Mouse (Mus musculus): ENCODE data around the gene Fkbp7.

Gene Fkbp7

DNA sequence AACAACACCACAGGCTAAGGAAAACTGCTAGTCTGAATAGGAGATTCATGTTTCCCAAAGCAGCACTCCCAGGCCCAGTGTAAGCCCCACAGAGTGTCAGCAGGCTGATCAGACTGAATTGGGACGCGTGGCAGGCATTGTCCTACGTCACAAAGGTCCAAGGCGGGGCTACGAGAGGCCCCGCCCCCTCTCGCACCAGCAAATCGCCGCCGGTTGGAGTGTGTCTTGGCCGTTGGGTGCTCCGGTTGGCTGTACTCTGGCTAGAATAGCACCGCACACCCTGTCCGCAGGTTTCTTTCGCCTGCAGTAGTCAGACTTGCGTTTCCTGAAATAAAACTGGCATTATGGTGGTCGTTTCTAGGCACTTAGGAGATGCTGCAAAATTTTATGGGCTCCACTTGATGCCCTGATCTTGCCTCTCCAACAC is at the start of gene Fkbp7:
Gene Fkbp7, minus strand, starts transcription at position 151 of the 427 bp plus-strand sequence.
- TF ChIP-seq GATA4 (IDR thresholded peaks at IDR 0.05; ENCODE audit: insufficient replicate concordance, low read length), result no peak

DNA sequence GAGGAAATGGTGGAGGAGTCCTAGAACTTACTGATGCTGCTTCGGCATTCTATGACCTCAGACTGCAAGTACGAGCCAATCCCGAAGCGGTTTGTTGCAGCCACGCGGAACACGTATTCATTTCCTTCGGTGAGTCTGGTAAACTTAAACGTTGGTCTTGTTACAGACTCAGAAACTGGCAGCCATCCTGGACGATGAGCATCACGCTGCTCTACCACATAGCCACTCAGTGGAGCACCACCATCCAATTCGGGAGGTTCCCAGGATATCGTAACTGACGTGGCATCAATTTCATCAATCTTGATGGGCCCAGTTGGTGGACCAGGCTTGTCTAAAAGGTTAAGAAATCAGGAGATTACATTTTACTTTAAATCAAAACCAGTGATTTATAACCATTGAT is 46.7 kb upstream of the Fkbp7 start:
- TF ChIP-seq GATA4 (IDR thresholded peaks at IDR 0.05; ENCODE audit: insufficient replicate concordance, low read length), result no peak

DNA sequence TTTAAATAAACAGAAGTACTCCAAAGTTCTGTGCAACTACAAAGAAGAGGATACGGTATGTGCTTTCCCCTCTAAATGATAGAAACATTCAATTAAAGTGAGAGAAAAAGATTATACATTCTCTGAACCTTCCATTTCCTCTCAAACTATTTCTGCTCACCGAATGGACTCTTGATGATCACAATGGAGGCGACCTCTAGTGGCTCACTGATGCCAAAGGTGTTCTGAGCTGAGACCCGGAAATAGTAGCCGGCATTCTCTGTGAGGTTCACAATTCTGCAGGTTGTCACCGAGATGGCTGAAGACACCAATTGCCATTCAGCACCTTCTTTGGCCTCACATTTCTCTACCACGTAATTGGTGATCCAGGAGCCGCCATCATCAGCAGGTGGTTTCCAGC is 42.1 kb upstream of the Fkbp7 start:
- TF ChIP-seq GATA4 (IDR thresholded peaks at IDR 0.05; ENCODE audit: insufficient replicate concordance, low read length), result no peak

DNA sequence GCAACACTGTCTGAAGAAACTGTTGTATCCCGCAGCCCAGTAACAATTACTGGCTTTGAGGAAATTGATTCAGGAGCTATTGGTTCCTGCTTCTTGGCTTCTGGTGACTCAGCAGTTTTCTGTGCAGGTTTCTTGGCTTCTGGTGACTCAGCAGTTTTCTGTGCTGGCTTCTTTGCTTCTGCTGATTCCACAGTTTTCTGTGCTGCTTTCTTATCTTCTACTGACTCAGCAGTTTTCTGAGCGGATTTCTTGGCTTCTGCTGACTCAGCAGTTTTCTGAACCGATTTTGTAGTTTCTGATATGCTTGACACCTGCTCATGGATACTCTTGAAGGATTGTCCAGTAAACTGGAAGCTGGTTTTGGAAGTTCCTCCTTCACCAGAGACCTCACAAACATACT is 35.6 kb upstream of the Fkbp7 start:
- no peak for TF ChIP-seq GATA4 (IDR thresholded peaks at IDR 0.05; ENCODE audit: insufficient replicate concordance, low read length)

DNA sequence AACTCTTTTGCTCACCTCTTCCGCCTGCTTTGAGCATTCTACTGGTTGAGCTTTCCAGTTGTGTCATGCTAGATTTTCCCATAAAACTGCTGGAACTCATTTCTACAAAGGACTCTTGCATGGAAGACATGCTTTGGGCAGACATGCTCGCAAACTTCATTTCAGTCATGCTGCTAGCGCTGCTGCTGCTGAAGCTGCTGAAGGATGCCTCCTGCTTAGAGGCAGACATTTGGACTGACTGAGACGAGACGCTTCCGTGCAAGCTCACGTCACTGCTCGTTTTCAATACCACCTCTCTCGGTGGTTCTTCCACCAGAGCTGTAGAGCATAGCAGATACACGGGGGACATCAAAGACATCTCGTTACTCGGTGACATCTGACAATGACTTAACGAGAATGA is 32.7 kb upstream of the Fkbp7 start:
- no peak for TF ChIP-seq GATA4 (IDR thresholded peaks at IDR 0.05; ENCODE audit: insufficient replicate concordance, low read length)

DNA sequence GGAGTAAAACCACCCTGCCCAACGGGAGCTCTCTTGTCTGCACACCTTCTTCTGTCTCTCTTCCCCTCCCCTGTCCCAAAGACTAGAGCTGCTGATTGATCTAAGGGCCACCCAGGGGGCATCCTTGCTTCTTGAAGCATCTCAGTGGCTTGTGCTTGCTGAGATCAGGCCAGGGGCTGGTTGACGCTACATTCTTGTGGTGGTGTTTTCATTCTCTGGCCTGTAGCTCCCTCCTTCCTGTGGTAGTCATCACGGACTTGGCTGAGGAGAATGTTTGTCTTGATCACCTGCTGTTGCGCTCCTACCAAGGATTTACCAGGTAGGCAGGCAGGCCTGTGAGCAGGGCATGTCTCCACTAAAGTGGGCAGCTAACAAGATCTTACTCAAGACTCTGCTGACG is 29.8 kb upstream of the Fkbp7 start:
- TF ChIP-seq GATA4 (IDR thresholded peaks at IDR 0.05; ENCODE audit: insufficient replicate concordance, low read length), result no peak

DNA sequence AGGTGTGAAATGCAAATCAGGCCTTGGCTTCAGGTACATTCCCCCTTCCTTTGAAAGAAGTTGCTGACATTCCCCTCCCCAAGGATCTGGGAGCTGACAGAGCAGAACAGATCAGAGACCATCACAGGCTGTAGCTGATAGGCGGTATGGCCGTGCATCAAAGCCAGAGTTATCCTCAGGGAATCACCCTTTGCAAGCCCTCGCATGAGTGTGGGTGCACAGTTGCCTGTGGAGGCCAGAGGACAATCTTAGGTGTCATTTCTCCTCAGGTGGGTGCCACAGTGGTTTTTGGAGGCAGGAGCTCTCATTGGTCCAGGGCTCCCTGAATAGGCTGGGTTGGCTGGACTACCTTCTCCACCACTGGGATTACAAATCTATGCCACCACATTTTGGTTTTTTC is 29.3 kb upstream of the Fkbp7 start:
- TF ChIP-seq GATA4 (IDR thresholded peaks at IDR 0.05; ENCODE audit: insufficient replicate concordance, low read length), result no peak

DNA sequence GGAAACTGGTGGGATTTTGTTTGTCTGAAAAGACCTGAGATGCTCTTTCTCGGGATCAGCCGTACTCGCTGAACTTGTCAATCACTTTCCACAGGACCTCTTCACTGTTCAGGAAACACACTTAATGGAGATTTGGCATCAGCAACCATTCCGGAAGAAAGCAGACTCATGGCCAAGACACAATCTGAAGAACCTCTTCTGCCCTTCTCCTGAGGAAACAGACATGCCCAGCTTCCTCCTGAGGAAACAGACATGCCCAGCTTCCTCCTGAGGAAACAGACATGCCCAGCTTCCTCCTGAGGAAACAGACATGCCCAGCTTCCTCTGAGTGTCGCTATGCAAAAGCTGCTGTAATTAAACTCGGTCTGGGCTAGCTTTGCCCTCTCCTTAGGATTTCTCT is 22.4 kb upstream of the Fkbp7 start:
- peak; percentile 52; the same call in 1 of the 2 replicates for TF ChIP-seq GATA4 (IDR thresholded peaks at IDR 0.05; ENCODE audit: insufficient replicate concordance, low read length)

DNA sequence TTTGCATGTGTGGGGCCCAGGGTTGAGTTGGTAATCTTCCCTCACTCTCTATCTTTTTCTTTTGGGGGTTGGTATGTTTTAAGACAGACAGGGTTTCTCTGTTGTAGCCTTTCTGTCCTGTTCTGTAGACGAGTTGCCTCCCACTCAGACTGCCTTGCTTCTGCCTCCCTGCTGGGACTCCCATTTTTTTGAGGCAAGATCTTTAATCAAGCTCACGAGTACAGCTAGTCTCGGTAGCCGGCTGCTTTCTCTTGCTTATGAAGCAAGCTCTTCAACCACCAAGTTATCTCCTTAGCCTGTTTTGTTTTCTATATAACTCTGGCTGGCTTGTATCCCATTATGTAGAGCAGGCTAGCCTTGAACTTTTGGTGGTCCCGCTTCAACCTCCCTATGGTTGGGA is 20.8 kb upstream of the Fkbp7 start:
- TF ChIP-seq GATA4 (IDR thresholded peaks at IDR 0.05; ENCODE audit: insufficient replicate concordance, low read length), result no peak

DNA sequence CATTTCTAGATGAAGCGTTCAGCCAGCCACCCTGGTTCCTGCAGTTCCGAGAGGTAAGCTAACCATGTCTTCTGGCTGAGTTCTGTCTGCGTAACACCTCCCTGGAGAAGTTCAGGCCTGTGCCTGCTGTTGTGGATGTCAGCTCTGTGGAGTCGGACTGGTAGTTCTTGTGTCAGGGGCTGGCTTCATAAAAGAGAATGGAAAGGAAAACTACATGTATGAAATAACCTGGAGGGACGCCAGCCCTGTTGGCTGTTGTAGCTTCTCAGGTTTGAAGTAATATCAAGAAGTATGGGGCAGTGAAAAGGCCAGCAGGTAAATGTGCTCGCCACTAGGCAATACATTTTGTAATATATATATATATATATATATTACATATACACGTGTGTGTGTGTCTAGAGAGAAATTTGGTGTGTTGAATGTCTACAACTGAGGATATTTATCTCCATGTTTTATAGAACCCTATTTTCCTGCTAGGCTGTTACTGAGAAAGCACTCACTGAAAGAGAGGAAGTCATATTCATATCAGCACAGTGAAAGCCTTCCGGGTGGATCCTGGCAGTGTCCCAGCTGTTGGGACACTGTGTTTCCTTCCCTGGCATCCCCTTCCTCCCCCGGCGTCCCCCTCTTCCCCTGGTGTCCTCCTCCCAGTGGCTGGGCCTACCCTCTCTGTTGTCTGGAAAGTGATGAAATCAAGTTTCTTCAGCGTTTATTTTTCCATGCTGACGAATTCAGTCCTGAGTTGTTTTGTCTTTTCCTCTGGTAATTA is 17.7 kb upstream of the Fkbp7 start:
- peak; percentile 86; the same call in 1 of the 2 replicates for TF ChIP-seq GATA4 (IDR thresholded peaks at IDR 0.05; ENCODE audit: insufficient replicate concordance, low read length)

DNA sequence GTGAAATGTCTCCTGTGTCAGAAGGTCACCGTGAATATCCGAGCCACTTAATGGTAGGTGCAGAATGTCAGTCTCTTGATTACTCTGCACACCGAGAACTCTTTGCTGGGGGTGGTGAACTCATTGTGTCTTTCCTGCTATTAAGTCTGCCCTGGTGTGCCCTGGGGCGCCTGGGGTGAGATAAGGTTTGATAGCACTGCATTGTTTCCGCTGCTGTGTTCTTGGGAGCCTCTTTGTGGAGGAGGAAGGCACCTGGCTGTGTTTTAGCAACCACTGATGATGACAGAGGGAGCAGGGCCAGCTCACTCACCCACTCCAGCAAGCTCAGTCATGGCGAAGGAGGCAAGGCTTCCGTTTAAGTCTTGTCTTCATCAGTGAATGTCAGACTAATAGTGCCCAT is 15.2 kb upstream of the Fkbp7 start:
- no peak for TF ChIP-seq GATA4 (IDR thresholded peaks at IDR 0.05; ENCODE audit: insufficient replicate concordance, low read length)

DNA sequence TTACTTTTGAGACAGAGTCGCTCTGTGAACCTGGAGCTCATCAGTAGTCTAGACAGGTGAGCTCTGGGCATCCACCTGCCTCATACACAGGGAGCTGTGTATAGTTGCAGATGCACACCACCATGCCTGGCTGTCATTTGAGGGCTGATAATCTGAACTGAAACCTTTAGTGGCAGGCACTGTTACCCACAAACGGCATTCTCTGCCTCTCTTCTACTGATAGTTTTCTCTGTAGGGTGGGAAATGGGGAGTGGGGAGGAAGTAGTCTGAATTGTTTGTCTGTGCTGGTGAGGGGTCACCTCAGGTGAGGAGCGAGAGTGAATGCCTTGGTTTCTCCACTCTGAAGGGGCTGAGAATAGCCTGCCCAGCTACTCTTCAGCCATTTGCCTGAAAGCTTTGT is 14.7 kb upstream of the Fkbp7 start:
- no peak for TF ChIP-seq GATA4 (IDR thresholded peaks at IDR 0.05; ENCODE audit: insufficient replicate concordance, low read length)

DNA sequence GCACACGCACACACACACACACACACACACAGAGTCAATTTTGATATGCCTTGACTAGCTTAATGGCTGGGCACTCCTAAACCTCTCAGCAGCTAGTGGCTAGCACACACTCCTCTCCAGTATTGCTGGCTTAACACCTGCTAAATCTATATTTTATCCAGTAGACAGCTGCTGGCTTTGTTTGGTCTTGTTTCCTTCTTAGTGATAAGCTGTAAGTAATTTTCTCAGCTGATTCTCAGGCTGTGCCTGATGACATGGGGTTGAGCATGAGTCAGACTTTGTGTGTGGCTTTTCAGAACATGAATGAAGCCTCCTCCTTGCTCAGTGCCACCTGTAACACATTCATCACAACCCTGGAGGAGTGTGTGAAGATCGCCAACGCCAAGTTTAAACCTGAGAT is 14.1 kb upstream of the Fkbp7 start:
- TF ChIP-seq GATA4 (IDR thresholded peaks at IDR 0.05; ENCODE audit: insufficient replicate concordance, low read length), result no peak

DNA sequence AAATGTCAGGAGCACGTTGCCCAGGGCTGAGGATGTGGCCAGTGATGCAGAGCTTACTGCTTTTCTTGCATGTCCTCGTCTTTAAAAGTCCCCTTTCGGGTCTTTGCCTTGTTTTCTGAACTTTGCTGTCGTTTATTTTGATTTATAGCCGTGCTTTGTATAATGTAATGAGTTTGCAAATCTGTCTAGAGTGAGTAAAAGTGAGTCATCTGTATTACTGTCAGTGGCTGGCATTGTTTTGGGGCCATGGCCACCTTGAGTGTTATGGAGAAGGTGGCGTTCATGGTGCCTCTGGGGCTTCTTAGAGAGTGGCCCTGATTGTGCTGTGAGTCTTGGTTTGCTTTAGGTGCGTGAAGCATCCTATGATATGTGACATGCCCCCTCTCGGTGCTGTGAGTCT is 9.4 kb upstream of the Fkbp7 start:
- no peak for TF ChIP-seq GATA4 (IDR thresholded peaks at IDR 0.05; ENCODE audit: insufficient replicate concordance, low read length)

DNA sequence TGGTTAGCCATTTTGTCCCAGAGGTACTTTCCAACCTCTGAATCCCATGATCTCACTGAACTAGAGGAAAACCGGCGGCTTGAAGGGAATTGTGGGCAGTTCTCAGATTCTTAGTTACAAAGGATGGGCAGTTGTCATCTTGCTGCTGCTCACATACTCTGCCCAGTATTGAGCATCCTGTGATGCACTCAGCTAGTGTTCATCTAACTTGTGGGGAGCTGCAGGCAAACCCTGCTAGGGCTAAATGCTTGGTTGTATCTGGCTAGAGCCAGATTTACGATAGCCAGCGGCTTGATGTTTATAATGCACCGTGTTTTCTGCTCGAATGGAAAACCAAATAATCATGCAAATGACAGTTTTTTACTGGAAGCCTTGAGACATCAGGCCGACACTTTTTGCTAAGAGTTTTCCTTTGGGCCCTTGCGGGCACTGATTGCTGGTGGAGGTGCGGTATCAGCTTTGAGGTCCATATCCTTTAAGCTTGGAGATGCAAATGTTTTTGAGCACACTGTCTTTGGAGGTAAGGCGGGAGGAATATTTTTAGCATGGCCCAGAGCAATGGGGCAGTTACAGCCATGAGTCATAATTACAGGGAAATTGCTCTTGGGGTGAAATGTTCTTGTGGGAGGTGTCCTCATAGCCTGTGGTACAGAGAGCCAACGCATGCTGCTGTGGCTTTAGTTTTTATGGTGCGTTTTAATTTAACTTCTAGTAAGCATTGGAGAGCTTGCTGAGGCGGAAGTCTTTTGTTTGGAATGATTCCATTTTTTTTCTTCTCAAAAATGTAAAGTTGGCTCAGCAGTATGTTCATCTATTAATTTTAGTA is 3.7 kb upstream of the Fkbp7 start:
- TF ChIP-seq GATA4 (IDR thresholded peaks at IDR 0.05; ENCODE audit: insufficient replicate concordance, low read length), result no peak

DNA sequence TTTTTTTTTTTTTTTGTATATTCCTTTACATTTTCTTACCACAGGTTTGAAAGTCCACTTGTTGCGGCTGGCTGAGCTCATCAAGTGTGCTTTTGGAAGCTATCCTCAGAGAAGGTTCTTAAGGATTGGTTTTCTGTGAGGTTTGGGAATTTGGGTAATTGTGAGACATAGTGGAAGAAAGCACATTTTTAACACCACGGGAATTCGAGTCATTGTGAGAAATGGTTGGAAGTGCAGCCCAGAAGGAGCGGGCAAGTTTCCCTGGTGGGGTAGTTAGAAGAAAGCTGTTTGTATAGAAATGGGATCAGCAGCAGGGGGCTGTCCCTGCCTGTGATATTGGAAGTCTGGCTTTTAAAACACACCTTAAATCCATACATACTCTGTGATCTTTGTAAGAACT is 3.0 kb upstream of the Fkbp7 start:
- TF ChIP-seq GATA4 (IDR thresholded peaks at IDR 0.05; ENCODE audit: insufficient replicate concordance, low read length), result no peak
